Mouse (Mus musculus) neural tube, embryonic 13.5 days (tissue): ENCODE measurements around the gene Pde6h. TPM values are rescaled to one million over a fixed set of nuclear protein-coding genes. Genes with fewer than 3 reads are reported as not detected.
"Not testable (repeated sequence)": the region's sequence is repeated elsewhere in the genome, so short reads cannot be mapped to it uniquely, and the experiment has no call there.

Experiments
- ATAC-seq: fragments of 200-750 bp; cut with Nextera tagmentation; 2 replicates; pipeline ENCODE4 v1.8.0; 2017; ENCODE audit warnings: low read depth, mild to moderate bottlenecking, moderate TSS enrichment, moderate library complexity
- H3K27ac ChIP-seq: fragments of 300-500 bp; sonication (generic); replicated peaks from 2 replicates; pipeline ENCODE4 v1.5.1; 2015; ENCODE audit warnings: moderate library complexity, mild to moderate bottlenecking, inconsistent platforms
- H3K27me3 ChIP-seq: fragments of 300-500 bp; sonication (generic); 2 replicates; pipeline ENCODE4 v1.6.1; 2015; ENCODE audit warnings: mild to moderate bottlenecking, inconsistent platforms
- H3K36me3 ChIP-seq: fragments of 300-500 bp; sonication (generic); 2 replicates; pipeline ENCODE4 v1.6.1; 2015; ENCODE audit warnings: mild to moderate bottlenecking, inconsistent platforms
- H3K4me1 ChIP-seq: fragments of 300-500 bp; sonication (generic); replicated peaks from 2 replicates; pipeline ENCODE4 v1.6.1; 2015; ENCODE audit warnings: inconsistent platforms
- H3K4me2 ChIP-seq: fragments of 300-500 bp; sonication (generic); 2 replicates; pipeline ENCODE4 v1.6.1; 2015; ENCODE audit warnings: inconsistent platforms, mild to moderate bottlenecking, moderate library complexity
- H3K4me3 ChIP-seq: fragments of 300-500 bp; sonication (generic); 2 replicates; pipeline ENCODE4 v1.5.1; 2015; ENCODE audit warnings: mild to moderate bottlenecking, inconsistent platforms
- H3K9ac ChIP-seq: fragments of 300-500 bp; sonication (generic); 2 replicates; pipeline ENCODE4 v1.6.1; 2015; ENCODE audit warnings: moderate library complexity, mild to moderate bottlenecking, inconsistent platforms
- H3K9me3 ChIP-seq: fragments of 300-500 bp; sonication (generic); 2 replicates; pipeline ENCODE4 v1.6.1; 2016; ENCODE audit warnings: inconsistent platforms
- WGBS: fragments of 180-500 bp; shearing (Covaris S2); methylation state at CpG from one replicate; pipeline ENCODE4 v1.1.7; 2015; 5-methylcytosine and 5-hydroxymethylcytosine counted together
- polyA plus RNA-seq: library from polyadenylated mRNA; unstranded; fragments of >200 nt; fragmentation: Nextera tagmentation; extraction: Ambion mirVana; gene quantifications from 2 replicates; pipeline ENCODE4 v1.2.1, GENCODE M21; 2015

The Pde6h gene
- polyA plus RNA-seq = not detected in 2 replicates

GRCm38 (mm10) chr6:136923532-136923931, at the start of gene Pde6h:
Gene Pde6h, plus strand, starts transcription at chr6:136923832.
- H3K9me3 ChIP-seq = no peaks in the 10 kb centered on the region
- H3K4me1 ChIP-seq = no peaks in the 10 kb centered on the region
- WGBS = 87% methylated on average over 8 of the region's 8 CpGs
- ATAC-seq = no peak
- no peak within 1 kb of the TSS for H3K4me2 ChIP-seq
- no peaks in the 10 kb centered on the region for H3K36me3 ChIP-seq
- H3K27ac ChIP-seq = no peak within 1 kb of the TSS
- H3K27me3 ChIP-seq = no peaks in the 10 kb centered on the region
- no peak within 1 kb of the TSS for H3K9ac ChIP-seq
- no peak within 1 kb of the TSS for H3K4me3 ChIP-seq

GRCm38 (mm10) chr6:136874599-136874998, 49.0 kb upstream of the Pde6h start:
- no peak overlapping the region for H3K4me3 ChIP-seq
- H3K9me3 ChIP-seq = no peaks in the 10 kb centered on the region
- peaks cover 3% of the 10 kb centered on the region; the same call in 1 of the 2 replicates for H3K4me1 ChIP-seq
- no peak for ATAC-seq
- H3K27me3 ChIP-seq = no peaks in the 10 kb centered on the region
- H3K36me3 ChIP-seq = no peaks in the 10 kb centered on the region
- H3K9ac ChIP-seq = no peak overlapping the region
- H3K27ac ChIP-seq = no peak overlapping the region
- no peak overlapping the region for H3K4me2 ChIP-seq
- WGBS = 51% methylated on average over 8 of the region's 8 CpGs

- Histone ChIP-seq H3K36me3 (no peaks in the 10 kb centered on the region), H3K9me3 (no peaks in the 10 kb centered on the region), H3K27me3 (no peaks in the 10 kb centered on the region), H3K27ac (no peak within 1 kb of the TSS), H3K4me2 (no peak within 1 kb of the TSS), H3K4me1 (peaks cover 3% of the 10 kb centered on the region; the same call in 1 of the 2 replicates), H3K9ac (no peak within 1 kb of the TSS), H3K4me3 (no peak within 1 kb of the TSS)
- WGBS = 50% methylated on average over 9 of the region's 9 CpGs
- no peak for ATAC-seq
Measured at GRCm38 (mm10) chr6:136875670-136876069, 48.0 kb upstream of the Pde6h start, which contains the start of gene Mgp. Gene Mgp, minus strand, starts transcription at chr6:136875823.

- WGBS = 76% methylated on average over 8 of the region's 8 CpGs
- no peak for ATAC-seq
Measured at GRCm38 (mm10) chr6:136881678-136882077, 42.0 kb upstream of the Pde6h start.

GRCm38 (mm10) chr6:136883431-136883915, 40.2 kb upstream of the Pde6h start:
- no peaks in the 10 kb centered on the region for H3K36me3 ChIP-seq
- no peak overlapping the region for H3K27ac ChIP-seq
- WGBS = 90% methylated on average over 3 of the region's 3 CpGs
- H3K27me3 ChIP-seq = no peaks in the 10 kb centered on the region
- no peak overlapping the region for H3K9ac ChIP-seq
- no peaks in the 10 kb centered on the region for H3K9me3 ChIP-seq
- no peaks in the 10 kb centered on the region for H3K4me1 ChIP-seq
- no peak overlapping the region for H3K4me3 ChIP-seq
- no peak for ATAC-seq
- H3K4me2 ChIP-seq = no peak overlapping the region

More at GRCm38 (mm10) chr6:136881678-136882077, 42.0 kb upstream of the Pde6h start:
- Histone ChIP-seq H3K27me3 (no peaks in the 10 kb centered on the region), H3K4me3 (no peak overlapping the region), H3K9ac (no peak overlapping the region), H3K4me2 (no peak overlapping the region), H3K27ac (no peak overlapping the region), H3K4me1 (no peaks in the 10 kb centered on the region), H3K36me3 (no peaks in the 10 kb centered on the region), H3K9me3 (no peaks in the 10 kb centered on the region)

- no peak overlapping the region for H3K9ac ChIP-seq
- ATAC-seq = no peak
- no peak overlapping the region for H3K4me2 ChIP-seq
- WGBS = 94% methylated on average over 6 of the region's 6 CpGs
- H3K4me1 ChIP-seq = no peaks in the 10 kb centered on the region
- no peaks in the 10 kb centered on the region for H3K36me3 ChIP-seq
- no peaks in the 10 kb centered on the region for H3K9me3 ChIP-seq
- no peak overlapping the region for H3K27ac ChIP-seq
- no peak overlapping the region for H3K4me3 ChIP-seq
- H3K27me3 ChIP-seq = no peaks in the 10 kb centered on the region
Measured at GRCm38 (mm10) chr6:136883961-136884360, 39.7 kb upstream of the Pde6h start.

GRCm38 (mm10) chr6:136884766-136885165, 38.9 kb upstream of the Pde6h start:
- 64% methylated on average over 1 of the region's 1 CpGs for WGBS

GRCm38 (mm10) chr6:136887854-136888253, 35.8 kb upstream of the Pde6h start:
- no peaks in the 10 kb centered on the region for H3K27me3 ChIP-seq
- no peak overlapping the region for H3K4me2 ChIP-seq
- H3K9ac ChIP-seq = no peak overlapping the region
- H3K27ac ChIP-seq = no peak overlapping the region
- H3K36me3 ChIP-seq = no peaks in the 10 kb centered on the region
- H3K4me1 ChIP-seq = no peaks in the 10 kb centered on the region
- no peaks in the 10 kb centered on the region for H3K9me3 ChIP-seq
- H3K4me3 ChIP-seq = no peak overlapping the region
- no peak for ATAC-seq
- 70% methylated on average over 9 of the region's 9 CpGs for WGBS

More at GRCm38 (mm10) chr6:136884766-136885165, 38.9 kb upstream of the Pde6h start:
- H3K9ac ChIP-seq, H3K36me3 ChIP-seq, H3K27me3 ChIP-seq, H3K4me3 ChIP-seq, H3K9me3 ChIP-seq, ATAC-seq, H3K4me2 ChIP-seq, H3K4me1 ChIP-seq, H3K27ac ChIP-seq: not testable (repeated sequence)

- WGBS = 90% methylated on average over 6 of the region's 6 CpGs
Measured at GRCm38 (mm10) chr6:136889067-136889466, 34.6 kb upstream of the Pde6h start.

GRCm38 (mm10) chr6:136889554-136889953, 34.1 kb upstream of the Pde6h start:
- Histone ChIP-seq H3K9me3 (no peaks in the 10 kb centered on the region), H3K9ac (no peak overlapping the region), H3K27ac (no peak overlapping the region), H3K27me3 (no peaks in the 10 kb centered on the region), H3K4me1 (no peaks in the 10 kb centered on the region), H3K4me3 (no peak overlapping the region), H3K36me3 (no peaks in the 10 kb centered on the region), H3K4me2 (no peak overlapping the region)
- 88% methylated on average over 6 of the region's 6 CpGs for WGBS
- no peak for ATAC-seq

More at GRCm38 (mm10) chr6:136889067-136889466, 34.6 kb upstream of the Pde6h start:
- Histone ChIP-seq H3K27me3 (no peaks in the 10 kb centered on the region), H3K4me2 (no peak overlapping the region), H3K9me3 (no peaks in the 10 kb centered on the region), H3K36me3 (no peaks in the 10 kb centered on the region), H3K9ac (no peak overlapping the region), H3K27ac (no peak overlapping the region), H3K4me1 (no peaks in the 10 kb centered on the region), H3K4me3 (no peak overlapping the region)
- no peak for ATAC-seq

GRCm38 (mm10) chr6:136892002-136892401, 31.6 kb upstream of the Pde6h start:
- no peak overlapping the region for H3K4me3 ChIP-seq
- H3K9me3 ChIP-seq = no peaks in the 10 kb centered on the region
- H3K9ac ChIP-seq = no peak overlapping the region
- 96% methylated on average over 2 of the region's 2 CpGs for WGBS
- H3K4me1 ChIP-seq = no peaks in the 10 kb centered on the region
- ATAC-seq = no peak
- H3K27me3 ChIP-seq = no peaks in the 10 kb centered on the region
- H3K36me3 ChIP-seq = no peaks in the 10 kb centered on the region
- H3K4me2 ChIP-seq = no peak overlapping the region
- H3K27ac ChIP-seq = no peak overlapping the region

GRCm38 (mm10) chr6:136894532-136895339, 28.9 kb upstream of the Pde6h start:
- Histone ChIP-seq H3K4me3 (no peak overlapping the region), H3K9me3 (no peaks in the 10 kb centered on the region), H3K36me3 (no peaks in the 10 kb centered on the region), H3K4me1 (no peaks in the 10 kb centered on the region), H3K4me2 (no peak overlapping the region), H3K27me3 (no peaks in the 10 kb centered on the region), H3K9ac (no peak overlapping the region), H3K27ac (no peak overlapping the region)
- ATAC-seq = no peak
- WGBS = 71% methylated on average over 15 of the region's 15 CpGs
